Mouse (Mus musculus): ENCODE measurements at regions not wholly inside any gene's neighbourhood (a gene's known extent, or its start where the extent isn't known, plus 50 kb on each side); places are given as distances from the start of the nearest gene placed in this dataset.

DNA sequence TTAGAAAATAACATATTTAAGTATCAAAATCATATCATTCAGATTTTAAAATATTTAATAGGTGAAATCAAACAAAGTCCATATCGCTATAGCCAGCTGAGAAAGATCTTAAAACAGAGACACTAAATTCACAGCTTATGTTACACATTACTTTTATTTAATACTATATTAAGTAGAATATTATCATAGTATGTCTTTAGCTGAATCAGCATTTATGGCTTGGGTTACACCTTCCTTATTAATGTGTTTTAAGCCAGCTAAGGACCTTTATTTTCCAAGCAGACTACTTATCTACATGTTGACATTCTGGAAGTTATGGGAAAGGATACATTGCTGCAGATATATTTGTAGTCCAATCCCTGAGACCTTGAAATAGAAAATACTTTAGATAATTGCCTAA, 684.9 kb upstream of the Adgrl4 start:
- Histone ChIP-seq H3K4me3 (ENCODE audit: low read depth, low read length) (no peak overlapping the region), H3K27me3 (ENCODE audit: control insufficient read depth, insufficient read depth, low read depth, low read length) (no peaks in the 10 kb centered on the region), H3K4me1 (ENCODE audit: control insufficient read depth, low read depth, low read length) (no peaks in the 10 kb centered on the region), H3K36me3 (ENCODE audit: control insufficient read depth, insufficient read depth) (no peaks in the 10 kb centered on the region), H3K27ac (ENCODE audit: low read length) (no peak overlapping the region), H3K9me3 (replicated peaks; ENCODE audit: control insufficient read depth, low read length) (no peaks in the 10 kb centered on the region), H3K9ac (ENCODE audit: low read depth, low read length) (no peak overlapping the region), H3K4me2 (ENCODE audit: low read depth, low read length) (no peak overlapping the region)
- 80% methylated on average over 1 of the region's 1 CpGs for WGBS (ENCODE audit: insufficient replicate concordance)
- no peak for ATAC-seq (ENCODE audit: low read depth)

DNA sequence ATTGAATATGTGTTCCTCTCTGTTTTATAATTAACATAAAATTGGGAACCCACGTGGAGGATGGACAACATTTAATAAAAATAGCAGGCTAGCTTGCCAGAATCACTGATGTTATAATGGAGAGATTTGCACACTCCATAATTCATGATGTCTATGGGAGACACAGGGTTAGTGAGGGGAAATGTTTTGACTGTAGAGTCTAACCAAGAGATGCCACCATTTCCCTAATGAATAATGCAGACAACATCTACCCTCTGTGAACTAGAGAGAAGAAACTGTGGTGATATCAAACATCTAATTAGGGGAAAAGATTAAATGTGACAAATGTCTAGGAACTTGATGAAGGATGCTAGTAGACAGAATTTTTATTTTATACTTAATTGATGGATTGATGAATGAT, 677.8 kb upstream of the Adgrl4 start:
- Histone ChIP-seq H3K9me3 (replicated peaks; ENCODE audit: control insufficient read depth, low read length) (no peaks in the 10 kb centered on the region), H3K27me3 (ENCODE audit: control insufficient read depth, insufficient read depth, low read depth, low read length) (no peaks in the 10 kb centered on the region), H3K9ac (ENCODE audit: low read depth, low read length) (no peak overlapping the region), H3K27ac (ENCODE audit: low read length) (no peak overlapping the region), H3K4me3 (ENCODE audit: low read depth, low read length) (no peak overlapping the region), H3K4me1 (ENCODE audit: control insufficient read depth, low read depth, low read length) (no peaks in the 10 kb centered on the region), H3K36me3 (ENCODE audit: control insufficient read depth, insufficient read depth) (no peaks in the 10 kb centered on the region), H3K4me2 (ENCODE audit: low read depth, low read length) (no peak overlapping the region)
- ATAC-seq (ENCODE audit: low read depth): no peak
- WGBS (ENCODE audit: insufficient replicate concordance): 41% methylated on average over 1 of the region's 1 CpGs

DNA sequence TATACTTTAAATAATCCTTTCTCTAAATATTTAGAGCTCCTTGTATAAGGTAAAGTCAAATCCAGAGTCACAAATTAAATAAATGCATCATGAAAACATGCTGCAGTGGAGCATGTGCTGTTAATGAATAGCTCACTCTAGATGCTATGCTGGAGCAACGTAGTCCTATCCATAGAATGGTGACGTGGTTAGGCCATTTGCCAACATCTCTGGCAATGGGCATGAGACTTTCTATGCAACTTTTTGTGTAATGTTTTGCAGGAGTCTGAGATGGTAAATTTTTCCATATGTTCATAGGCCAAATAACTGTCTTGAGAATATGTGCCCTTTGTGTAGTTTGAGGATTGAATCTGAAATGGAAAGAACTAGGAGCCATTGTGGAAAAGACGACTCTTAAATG, 653.1 kb upstream of the Adgrl4 start:
- 57% methylated on average over 3 of the region's 3 CpGs for WGBS (ENCODE audit: insufficient replicate concordance)
- H3K36me3 ChIP-seq (ENCODE audit: control insufficient read depth, insufficient read depth): no peaks in the 10 kb centered on the region
- H3K4me1 ChIP-seq (ENCODE audit: control insufficient read depth, low read depth, low read length): no peaks in the 10 kb centered on the region
- H3K4me3 ChIP-seq (ENCODE audit: low read depth, low read length): no peak overlapping the region
- H3K4me2 ChIP-seq (ENCODE audit: low read depth, low read length): no peak overlapping the region
- H3K9me3 ChIP-seq (replicated peaks; ENCODE audit: control insufficient read depth, low read length): no peaks in the 10 kb centered on the region
- H3K27me3 ChIP-seq (ENCODE audit: control insufficient read depth, insufficient read depth, low read depth, low read length): no peaks in the 10 kb centered on the region
- H3K9ac ChIP-seq (ENCODE audit: low read depth, low read length): no peak overlapping the region
- H3K27ac ChIP-seq (ENCODE audit: low read length): no peak overlapping the region
- ATAC-seq (ENCODE audit: low read depth): no peak

DNA sequence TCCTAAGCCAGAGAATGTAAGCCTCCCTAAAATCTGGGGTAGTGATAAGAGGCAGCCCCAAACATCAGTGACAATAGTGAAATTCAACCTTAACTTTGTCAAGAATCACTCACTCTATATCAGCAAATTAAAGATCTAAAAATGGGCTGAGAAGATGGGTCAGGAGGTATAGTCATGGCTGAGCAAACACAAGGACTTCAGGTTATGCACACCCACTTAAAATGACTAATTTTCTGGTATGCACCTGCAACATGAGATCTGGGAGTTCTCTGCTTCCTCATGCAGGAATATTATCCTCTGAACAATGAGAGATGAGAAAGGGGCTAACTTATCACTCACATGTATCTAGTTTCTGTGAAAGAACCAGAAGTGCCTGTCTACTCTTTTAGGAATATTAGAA, 619.9 kb upstream of the Adgrl4 start:
- Histone ChIP-seq H3K4me1 (ENCODE audit: control insufficient read depth, low read depth, low read length) (no peaks in the 10 kb centered on the region), H3K27me3 (ENCODE audit: control insufficient read depth, insufficient read depth, low read depth, low read length) (no peaks in the 10 kb centered on the region), H3K9me3 (replicated peaks; ENCODE audit: control insufficient read depth, low read length) (no peaks in the 10 kb centered on the region), H3K27ac (ENCODE audit: low read length) (no peak overlapping the region), H3K36me3 (ENCODE audit: control insufficient read depth, insufficient read depth) (no peaks in the 10 kb centered on the region), H3K4me3 (ENCODE audit: low read depth, low read length) (no peak overlapping the region), H3K9ac (ENCODE audit: low read depth, low read length) (no peak overlapping the region), H3K4me2 (ENCODE audit: low read depth, low read length) (no peak overlapping the region)
- ATAC-seq (ENCODE audit: low read depth): no peak

DNA sequence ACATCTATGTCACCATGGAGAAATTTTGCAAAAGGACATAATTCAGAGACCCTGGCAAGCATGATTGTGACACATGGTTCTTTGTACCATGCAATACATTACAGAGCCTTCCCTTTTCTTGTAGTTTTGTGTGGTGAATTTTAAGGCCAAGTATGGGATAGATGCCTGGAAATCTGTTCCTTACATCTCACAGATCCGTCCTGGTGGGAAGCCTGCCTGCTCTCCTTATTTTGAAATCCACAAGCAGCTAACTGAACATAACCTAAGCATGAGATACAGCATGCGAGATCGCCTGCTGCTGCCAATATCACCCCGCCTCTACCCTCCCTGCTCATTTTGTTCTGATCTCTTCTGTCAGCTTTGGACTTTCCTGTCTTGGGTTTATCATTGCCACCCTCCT, 618.3 kb upstream of the Adgrl4 start:
- Histone ChIP-seq H3K9me3 (replicated peaks; ENCODE audit: control insufficient read depth, low read length) (no peaks in the 10 kb centered on the region), H3K4me2 (ENCODE audit: low read depth, low read length) (no peak overlapping the region), H3K27ac (ENCODE audit: low read length) (no peak overlapping the region), H3K9ac (ENCODE audit: low read depth, low read length) (no peak overlapping the region), H3K36me3 (ENCODE audit: control insufficient read depth, insufficient read depth) (no peaks in the 10 kb centered on the region), H3K27me3 (ENCODE audit: control insufficient read depth, insufficient read depth, low read depth, low read length) (no peaks in the 10 kb centered on the region), H3K4me1 (ENCODE audit: control insufficient read depth, low read depth, low read length) (no peaks in the 10 kb centered on the region), H3K4me3 (ENCODE audit: low read depth, low read length) (no peak overlapping the region)
- no peak for ATAC-seq (ENCODE audit: low read depth)
- 62% methylated on average over 4 of the region's 4 CpGs for WGBS (ENCODE audit: insufficient replicate concordance)

DNA sequence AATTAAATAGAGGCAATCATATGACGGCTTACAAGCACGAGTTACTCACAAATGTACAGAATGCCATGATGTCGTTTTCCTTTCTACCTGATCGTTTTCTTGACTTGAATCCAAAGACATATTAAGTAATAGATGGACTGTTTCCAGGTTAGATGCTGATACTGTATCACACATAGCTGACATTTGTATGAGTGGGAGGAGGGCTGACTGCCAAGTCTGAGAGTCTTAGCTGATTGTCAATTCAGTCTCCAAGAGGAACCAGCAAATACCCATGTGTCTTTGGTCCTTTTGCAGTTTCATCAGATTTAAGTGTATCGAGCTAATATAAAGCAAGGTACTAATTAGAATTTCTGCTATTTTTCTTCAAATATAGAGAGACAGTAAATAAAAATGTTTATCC, 617.6 kb upstream of the Adgrl4 start:
- H3K36me3 ChIP-seq (ENCODE audit: control insufficient read depth, insufficient read depth): no peaks in the 10 kb centered on the region
- H3K27ac ChIP-seq (ENCODE audit: low read length): no peak overlapping the region
- 68% methylated on average over 5 of the region's 5 CpGs for WGBS (ENCODE audit: insufficient replicate concordance)
- no peaks in the 10 kb centered on the region for H3K4me1 ChIP-seq (ENCODE audit: control insufficient read depth, low read depth, low read length)
- H3K9ac ChIP-seq (ENCODE audit: low read depth, low read length): no peak overlapping the region
- no peak overlapping the region for H3K4me3 ChIP-seq (ENCODE audit: low read depth, low read length)
- no peak for ATAC-seq (ENCODE audit: low read depth)
- no peaks in the 10 kb centered on the region for H3K9me3 ChIP-seq (replicated peaks; ENCODE audit: control insufficient read depth, low read length)
- H3K27me3 ChIP-seq (ENCODE audit: control insufficient read depth, insufficient read depth, low read depth, low read length): no peaks in the 10 kb centered on the region
- no peak overlapping the region for H3K4me2 ChIP-seq (ENCODE audit: low read depth, low read length)

DNA sequence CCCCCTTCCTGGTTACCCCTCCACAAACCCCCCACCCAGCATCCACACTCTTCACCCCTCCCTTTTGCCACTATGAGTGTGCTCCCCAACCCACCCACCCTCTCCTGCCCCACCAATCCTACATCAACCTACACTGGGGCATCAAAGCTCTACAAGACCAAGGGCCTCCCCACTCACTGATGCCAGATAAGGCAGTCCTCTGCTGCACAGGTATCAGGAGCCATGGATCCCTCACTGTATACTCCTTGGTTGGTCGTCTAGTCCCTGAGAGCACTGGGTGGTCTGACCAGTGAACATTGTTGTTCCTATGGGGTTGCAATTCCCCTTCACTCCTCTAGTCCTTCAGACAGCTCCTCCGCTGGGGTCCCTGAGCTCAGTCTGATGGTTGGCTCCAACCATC, 591.7 kb upstream of the Adgrl4 start:
- no peaks in the 10 kb centered on the region for H3K9me3 ChIP-seq (replicated peaks; ENCODE audit: control insufficient read depth, low read length)
- no peaks in the 10 kb centered on the region for H3K4me1 ChIP-seq (ENCODE audit: control insufficient read depth, low read depth, low read length)
- no peak overlapping the region for H3K4me2 ChIP-seq (ENCODE audit: low read depth, low read length)
- H3K9ac ChIP-seq (ENCODE audit: low read depth, low read length): no peak overlapping the region
- H3K27me3 ChIP-seq (ENCODE audit: control insufficient read depth, insufficient read depth, low read depth, low read length): no peaks in the 10 kb centered on the region
- H3K36me3 ChIP-seq (ENCODE audit: control insufficient read depth, insufficient read depth): no peaks in the 10 kb centered on the region
- no peak for ATAC-seq (ENCODE audit: low read depth)
- WGBS (ENCODE audit: insufficient replicate concordance): 65% methylated on average over 2 of the region's 2 CpGs
- no peak overlapping the region for H3K4me3 ChIP-seq (ENCODE audit: low read depth, low read length)
- H3K27ac ChIP-seq (ENCODE audit: low read length): no peak overlapping the region

DNA sequence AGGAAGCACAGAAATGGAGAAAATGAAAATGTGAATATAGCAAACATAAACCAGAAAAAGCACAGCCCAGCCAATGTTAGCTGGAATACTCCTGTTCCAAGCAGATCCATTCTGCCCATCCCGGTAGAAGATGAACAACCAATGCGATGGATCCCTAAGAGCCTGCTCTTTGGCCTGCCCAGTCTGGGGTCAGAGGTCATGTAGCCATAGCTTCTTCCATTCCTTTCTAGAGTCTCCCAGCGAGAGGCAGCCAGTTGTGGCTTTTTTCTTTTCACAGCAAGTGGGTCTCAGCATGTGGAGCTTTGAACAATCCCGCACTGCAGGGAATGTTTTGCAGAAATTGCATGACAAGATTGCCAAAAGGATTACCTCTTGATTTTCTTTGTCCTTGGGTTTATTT, 585.6 kb upstream of the Adgrl4 start:
- Histone ChIP-seq H3K27ac (ENCODE audit: low read length) (no peak overlapping the region), H3K27me3 (ENCODE audit: control insufficient read depth, insufficient read depth, low read depth, low read length) (no peaks in the 10 kb centered on the region), H3K9me3 (replicated peaks; ENCODE audit: control insufficient read depth, low read length) (no peaks in the 10 kb centered on the region), H3K4me2 (ENCODE audit: low read depth, low read length) (no peak overlapping the region), H3K4me1 (ENCODE audit: control insufficient read depth, low read depth, low read length) (no peaks in the 10 kb centered on the region), H3K9ac (ENCODE audit: low read depth, low read length) (no peak overlapping the region), H3K36me3 (ENCODE audit: control insufficient read depth, insufficient read depth) (no peaks in the 10 kb centered on the region), H3K4me3 (ENCODE audit: low read depth, low read length) (no peak overlapping the region)
- 59% methylated on average over 4 of the region's 4 CpGs for WGBS (ENCODE audit: insufficient replicate concordance)
- no peak for ATAC-seq (ENCODE audit: low read depth)

DNA sequence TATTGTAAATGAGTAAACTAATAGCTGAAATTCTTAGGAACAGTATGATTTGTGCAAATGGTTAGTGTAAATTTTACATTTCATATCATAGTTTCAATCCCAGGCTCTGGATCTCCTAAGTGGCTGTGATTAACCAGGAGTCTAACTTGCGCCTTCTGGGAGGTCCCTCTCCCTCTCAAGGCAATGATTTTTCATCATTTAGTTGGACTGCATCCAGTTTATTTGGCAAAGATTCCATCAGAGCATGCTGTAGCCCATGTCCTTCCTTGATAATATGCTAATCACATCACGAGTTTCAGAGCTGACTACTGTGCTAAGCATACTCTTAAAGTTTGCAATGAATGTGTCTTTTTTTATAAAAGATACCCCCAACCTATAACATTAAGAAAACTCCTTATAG, 541.0 kb upstream of the Adgrl4 start:
- no peaks in the 10 kb centered on the region for H3K27me3 ChIP-seq (ENCODE audit: control insufficient read depth, insufficient read depth, low read depth, low read length)
- no peaks in the 10 kb centered on the region for H3K9me3 ChIP-seq (replicated peaks; ENCODE audit: control insufficient read depth, low read length)
- H3K9ac ChIP-seq (ENCODE audit: low read depth, low read length): no peak overlapping the region
- H3K4me2 ChIP-seq (ENCODE audit: low read depth, low read length): no peak overlapping the region
- no peaks in the 10 kb centered on the region for H3K36me3 ChIP-seq (ENCODE audit: control insufficient read depth, insufficient read depth)
- H3K4me1 ChIP-seq (ENCODE audit: control insufficient read depth, low read depth, low read length): no peaks in the 10 kb centered on the region
- H3K4me3 ChIP-seq (ENCODE audit: low read depth, low read length): no peak overlapping the region
- WGBS (ENCODE audit: insufficient replicate concordance): 48% methylated on average over 2 of the region's 2 CpGs
- H3K27ac ChIP-seq (ENCODE audit: low read length): no peak overlapping the region
- no peak for ATAC-seq (ENCODE audit: low read depth)

DNA sequence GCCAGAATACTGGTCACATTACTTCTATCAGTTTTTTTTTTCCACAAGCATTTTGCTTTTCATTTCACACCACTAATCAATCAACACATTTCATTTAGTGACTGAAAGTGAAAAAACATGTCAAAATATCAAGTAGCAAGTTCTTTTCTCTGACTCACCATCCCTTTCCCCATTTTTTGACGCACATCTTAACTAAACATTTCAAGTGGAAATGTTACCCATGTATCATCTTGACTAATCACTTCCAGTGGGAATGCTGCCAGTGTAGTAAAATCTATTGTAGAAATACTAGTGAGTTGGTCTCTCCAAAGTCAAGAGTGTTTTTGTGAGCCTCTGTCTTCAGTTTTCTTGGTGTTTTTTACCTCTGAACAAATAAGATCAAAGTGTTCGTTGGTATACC, 527.6 kb upstream of the Adgrl4 start:
- Histone ChIP-seq H3K27me3 (ENCODE audit: control insufficient read depth, insufficient read depth, low read depth, low read length) (no peaks in the 10 kb centered on the region), H3K4me1 (ENCODE audit: control insufficient read depth, low read depth, low read length) (no peaks in the 10 kb centered on the region), H3K4me2 (ENCODE audit: low read depth, low read length) (no peak overlapping the region), H3K9me3 (replicated peaks; ENCODE audit: control insufficient read depth, low read length) (no peaks in the 10 kb centered on the region), H3K36me3 (ENCODE audit: control insufficient read depth, insufficient read depth) (no peaks in the 10 kb centered on the region), H3K9ac (ENCODE audit: low read depth, low read length) (no peak overlapping the region), H3K27ac (ENCODE audit: low read length) (no peak overlapping the region), H3K4me3 (ENCODE audit: low read depth, low read length) (no peak overlapping the region)
- ATAC-seq (ENCODE audit: low read depth): no peak
- WGBS (ENCODE audit: insufficient replicate concordance): 69% methylated on average over 2 of the region's 2 CpGs

Data from liver, embryonic 16.5 days (tissue).